27 mouse cellular contexts compared by ENCODE assay signal in the genomic region with DNA sequence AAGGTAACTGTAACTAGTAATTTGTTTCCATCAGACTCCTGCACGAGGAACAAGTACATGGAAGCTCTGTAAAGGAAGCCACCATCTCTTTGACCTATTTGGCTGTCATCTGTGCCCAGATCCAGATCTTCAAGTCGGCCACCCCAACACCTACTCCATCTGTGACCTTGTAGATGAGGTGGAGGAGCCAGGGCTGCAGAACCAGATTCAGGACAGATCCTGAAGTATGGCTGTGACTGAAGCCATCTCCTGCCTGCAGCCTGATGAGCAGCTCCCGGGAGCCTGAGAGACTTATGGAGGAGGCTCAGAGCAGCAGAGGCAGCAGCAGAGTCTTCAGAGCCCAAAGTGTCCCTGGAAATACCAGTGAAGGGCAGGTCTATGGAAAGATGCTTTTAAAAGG. TPM values are rescaled to one million over a fixed set of nuclear protein-coding genes. Genes with fewer than 3 reads are reported as not detected.
DNase-seq lines count a peak whose midpoint lies in the region; ATAC-seq lines count a peak whose summit lies in the region.
"Had no signal": no experiment of that assay in that cellular context is flagged by ENCODE, and none has a peak within 500 bp of the region (broad histone marks: within the 10 kb centered on the region; RNA-seq: fewer than 3 reads in every experiment).

No protein-coding gene starts in this region.

- peaks cover 41% of the 10 kb centered on the region for H3K27me3 ChIP-seq in heart, embryonic 10.5 days (ENCODE audit: insufficient read depth, poor library complexity, severe bottlenecking)
- peaks cover 76% of the 10 kb centered on the region for H3K27me3 ChIP-seq in heart, embryonic 13.5 days (replicated peaks)

- peaks cover 14% of the 10 kb centered on the region for H3K4me1 ChIP-seq in heart, embryonic 10.5 days
- H3K4me1 ChIP-seq in heart, embryonic 13.5 days, result peaks cover 13% of the 10 kb centered on the region
- H3K4me1 ChIP-seq: forebrain, embryonic 13.5 days; forebrain, embryonic 15.5 days had no signal

- intact Hi-C loops in heart, postnatal 14 days (cut with DNase I), result no loop called here

- H3K9ac ChIP-seq in heart, embryonic 13.5 days, result no peak overlapping the region
- H3K9ac ChIP-seq: forebrain, embryonic 13.5 days; forebrain, embryonic 15.5 days; forebrain, postnatal 0 days had no signal

- H3K36me3 ChIP-seq in heart, embryonic 10.5 days, result no peaks in the 10 kb centered on the region
- no peaks in the 10 kb centered on the region for H3K36me3 ChIP-seq in heart, embryonic 13.5 days
- H3K36me3 ChIP-seq: embryonic facial prominence, embryonic 10.5 days; embryonic facial prominence, embryonic 12.5 days; forebrain, embryonic 15.5 days; G1E had no signal

- no peak for ATAC-seq in heart, embryonic 13.5 days (ENCODE audit: extremely low read depth, insufficient number of reproducible peaks, low FRiP score, low TSS enrichment)
- ATAC-seq: CD4-positive, CD25-positive, alpha-beta regulatory T cell, adult 4 months; forebrain, embryonic 13.5 days; forebrain, embryonic 15.5 days; forebrain, postnatal 0 days had no signal

- no peak overlapping the region for H3K4me3 ChIP-seq in heart, embryonic 10.5 days
- no peak overlapping the region for H3K4me3 ChIP-seq in heart, embryonic 13.5 days
- H3K4me3 ChIP-seq: embryonic facial prominence, embryonic 12.5 days; forebrain, embryonic 13.5 days; forebrain, embryonic 15.5 days had no signal

- peak overlapping the region; percentile 57; the same call in 1 of the 2 replicates for H3K4me2 ChIP-seq in heart, embryonic 13.5 days
- H3K4me2 ChIP-seq: embryonic facial prominence, embryonic 12.5 days; forebrain, embryonic 15.5 days had no signal

- DNase-seq in heart, embryonic 10.5 days (ENCODE audit: low spot score), result peak; percentile 64
- no peak for DNase-seq in heart, adult 9 months (ENCODE audit: low spot score in 2 of 2)
- DNase-seq in heart, postnatal 14 days, result no peak
- DNase-seq in 3T3-L1 (ENCODE audit: low read depth, low spot score) (peak; percentile 0), NIH3T3 (ENCODE audit: low read depth) (peak; percentile 0)
- no peak for DNase-seq in c-Kit-positive CD71-positive TER-119-positive erythroid progenitor cells, embryonic 14.5 days (ENCODE audit: low spot score)
- DNase-seq: adrenal gland, adult 2 months; adrenal gland, postnatal 10 days; adrenal gland, postnatal 25 days; B cell, adult 2 months; cerebellum, adult 11-12 months; cerebellum, adult 2 months; cerebellum, adult 9-10 months; forebrain, postnatal 0 days had no signal

- 52% methylated on average over 3 of the region's 3 CpGs for WGBS in heart, embryonic 10.5 days
- WGBS in heart, embryonic 13.5 days, result 42% methylated on average over 3 of the region's 3 CpGs

- no peak overlapping the region for H3K27ac ChIP-seq in heart, embryonic 10.5 days
- H3K27ac ChIP-seq in heart, embryonic 13.5 days (replicated peaks), result no peak overlapping the region
- H3K27ac ChIP-seq: embryonic facial prominence, embryonic 10.5 days; embryonic facial prominence, embryonic 12.5 days; forebrain, embryonic 13.5 days; forebrain, embryonic 15.5 days had no signal

- H3K9me3 ChIP-seq in heart, embryonic 10.5 days, result no peaks in the 10 kb centered on the region
- no peaks in the 10 kb centered on the region for H3K9me3 ChIP-seq in heart, embryonic 13.5 days
- H3K9me3 ChIP-seq: embryonic facial prominence, embryonic 10.5 days; embryonic facial prominence, embryonic 12.5 days; forebrain, embryonic 13.5 days; forebrain, embryonic 15.5 days; G1E had no signal

RNA-seq across cellular contexts. Expression of gene Rpp21, which starts 33.4 kb away (rescaled TPM):
- 106 and 108 TPM in 2 replicates for polyA plus RNA-seq in heart, embryonic 10.5 days (2016; fragmentation: Nextera tagmentation; extraction: Ambion mirVana)
- 85.0 and 91.8 TPM in 2 replicates for polyA plus RNA-seq in heart, embryonic 13.5 days (2015; fragmentation: Nextera tagmentation; extraction: Ambion mirVana)
- 10 to 100 TPM; 33.1 to 34.2 TPM for total RNA-seq in heart, postnatal 14 days (2021)

RNA-seq across cellular contexts. Expression of gene H2-T3, which starts 34.4 kb away (rescaled TPM):
- not detected in 2 replicates for polyA plus RNA-seq in heart, embryonic 10.5 days (2016; fragmentation: Nextera tagmentation; extraction: Ambion mirVana)
- 0.08 and 0.09 TPM in 2 replicates for polyA plus RNA-seq in heart, embryonic 13.5 days (2015; fragmentation: Nextera tagmentation; extraction: Ambion mirVana)
- total RNA-seq in heart, postnatal 14 days (2021), result 1 to 10 TPM in 1 of 2 experiments, under 1 TPM in 1; 0.31 to 3.1 TPM
- total RNA-seq: adrenal gland, adult 2 months; adrenal gland, postnatal 10 days; adrenal gland, postnatal 25 days; adrenal gland, postnatal 4 days; CH12.LX; forebrain, postnatal 0 days had no signal
- polyA plus RNA-seq: adrenal gland, adult 2 months; brain, embryonic 14.5 days; cerebellum, adult 2 months; cortical plate, adult 2 months; embryonic facial prominence, embryonic 10.5 days; embryonic facial prominence, embryonic 12.5 days; embryonic facial prominence, embryonic 14.5 days; forebrain, embryonic 11.5 days; forebrain, embryonic 13.5 days; forebrain, embryonic 15.5 days; forebrain, postnatal 0 days; G1E had no signal

RNA-seq across cellular contexts. Expression of gene Trim39, which starts 47.6 kb away (rescaled TPM):
- 11.7 and 13.7 TPM in 2 replicates for polyA plus RNA-seq in heart, embryonic 10.5 days (2016; fragmentation: Nextera tagmentation; extraction: Ambion mirVana)
- 10.4 and 11.7 TPM in 2 replicates for polyA plus RNA-seq in heart, embryonic 13.5 days (2015; fragmentation: Nextera tagmentation; extraction: Ambion mirVana)
- 1 to 10 TPM; 7.7 to 7.9 TPM for total RNA-seq in heart, postnatal 14 days (2021)

RNA-seq across cellular contexts. Expression of gene Gm8909, which starts 56.1 kb away (rescaled TPM):
- polyA plus RNA-seq in heart, embryonic 10.5 days (2016; fragmentation: Nextera tagmentation; extraction: Ambion mirVana), result 0.40 TPM in 1 of 2 replicates, not detected in the other
- 1.3 and 1.9 TPM in 2 replicates for polyA plus RNA-seq in heart, embryonic 13.5 days (2015; fragmentation: Nextera tagmentation; extraction: Ambion mirVana)
- total RNA-seq in heart, postnatal 14 days (2021), result not detected
- total RNA-seq: adrenal gland, adult 2 months; adrenal gland, postnatal 25 days; forebrain, postnatal 0 days; G1E had no signal
- polyA plus RNA-seq: adrenal gland, adult 2 months; brain, embryonic 14.5 days; cerebellum, adult 2 months; cortical plate, adult 2 months; embryonic facial prominence, embryonic 10.5 days; embryonic facial prominence, embryonic 12.5 days; embryonic facial prominence, embryonic 14.5 days; forebrain, embryonic 11.5 days; forebrain, embryonic 13.5 days; forebrain, embryonic 15.5 days; forebrain, postnatal 0 days; G1E had no signal

Comparison
In these comparisons a context has a peak if more than half of its experiments do, and no peak if none do; other contexts are left out.
1. DNase-seq: peak in heart, embryonic 10.5 days (single experiment), 3T3-L1 (single experiment) and NIH3T3 (single experiment); none in heart, adult 9 months (0 of 2), heart, postnatal 14 days (0 of 2) and c-Kit-positive CD71-positive TER-119-positive erythroid progenitor cells, embryonic 14.5 days (single experiment).